Mouse (Mus musculus) stomach, embryonic 14.5 days (tissue): ENCODE measurements around the gene Wdr62. TPM values are rescaled to one million over a fixed set of nuclear protein-coding genes. Genes with fewer than 3 reads are reported as not detected.

ENCODE experiments used
- ATAC-seq: fragments of 200-750 bp; cut with Nextera tagmentation; 2 replicates; pipeline ENCODE4 v1.8.0; 2017; ENCODE audit warnings: low read depth, moderate TSS enrichment; ENCODE audit not compliant: insufficient number of reproducible peaks, insufficient read depth, low FRiP score
- H3K27ac ChIP-seq: fragments of 300-500 bp; sonication (generic); 2 replicates; pipeline ENCODE4 v1.5.1; 2014; ENCODE audit warnings: mild to moderate bottlenecking, low read length, moderate library complexity, mixed read lengths
- H3K27me3 ChIP-seq: fragments of 300-500 bp; sonication (generic); 2 replicates; pipeline ENCODE4 v1.6.1; 2014; ENCODE audit warnings: low read length, control low read depth, mixed read lengths; ENCODE audit not compliant: control insufficient read depth, insufficient read depth
- H3K36me3 ChIP-seq: fragments of 300-500 bp; sonication (generic); 2 replicates; pipeline ENCODE4 v1.6.1; 2014; ENCODE audit warnings: mild to moderate bottlenecking, control low read depth, low read length, moderate library complexity, mixed read lengths; ENCODE audit not compliant: control insufficient read depth, insufficient read depth
- H3K4me1 ChIP-seq: fragments of 300-500 bp; sonication (generic); 2 replicates; pipeline ENCODE4 v1.6.1; 2014; ENCODE audit warnings: low read length, control low read depth, mixed read lengths; ENCODE audit not compliant: control insufficient read depth, insufficient read depth
- H3K4me2 ChIP-seq: fragments of 300-500 bp; sonication (generic); replicated peaks from 2 replicates; pipeline ENCODE4 v1.6.1; 2014; ENCODE audit warnings: low read depth, low read length, control low read depth
- H3K4me3 ChIP-seq: fragments of 300-500 bp; sonication (generic); 2 replicates; pipeline ENCODE4 v1.5.1; 2014; ENCODE audit warnings: low read depth, low read length, control low read depth
- H3K9ac ChIP-seq: fragments of 300-500 bp; sonication (generic); replicated peaks from 2 replicates; pipeline ENCODE4 v1.6.1; 2014; ENCODE audit warnings: low read depth, mild to moderate bottlenecking, control low read depth, low read length, moderate library complexity, mixed read lengths
- H3K9me3 ChIP-seq: fragments of 300-500 bp; sonication (generic); 2 replicates; pipeline ENCODE4 v1.6.1; 2016; ENCODE audit warnings: low read depth, low read length, control low read depth; ENCODE audit not compliant: control insufficient read depth
- WGBS: fragments of 180-500 bp; shearing (Covaris S2); extraction: QIAGEN DNeasy Blood & Tissue Kit; methylation state at CpG from one replicate; pipeline ENCODE4 v1.1.7; 2014; 5-methylcytosine and 5-hydroxymethylcytosine counted together
- polyA plus RNA-seq: library from polyadenylated mRNA; unstranded; fragments of >200 nt; fragmentation: Nextera tagmentation; extraction: Ambion mirVana; gene quantifications from 2 replicates; pipeline ENCODE4 v1.2.1, GENCODE M21; 2014

The Wdr62 gene
- 7.9 and 9.8 TPM in 2 replicates for polyA plus RNA-seq

DNA sequence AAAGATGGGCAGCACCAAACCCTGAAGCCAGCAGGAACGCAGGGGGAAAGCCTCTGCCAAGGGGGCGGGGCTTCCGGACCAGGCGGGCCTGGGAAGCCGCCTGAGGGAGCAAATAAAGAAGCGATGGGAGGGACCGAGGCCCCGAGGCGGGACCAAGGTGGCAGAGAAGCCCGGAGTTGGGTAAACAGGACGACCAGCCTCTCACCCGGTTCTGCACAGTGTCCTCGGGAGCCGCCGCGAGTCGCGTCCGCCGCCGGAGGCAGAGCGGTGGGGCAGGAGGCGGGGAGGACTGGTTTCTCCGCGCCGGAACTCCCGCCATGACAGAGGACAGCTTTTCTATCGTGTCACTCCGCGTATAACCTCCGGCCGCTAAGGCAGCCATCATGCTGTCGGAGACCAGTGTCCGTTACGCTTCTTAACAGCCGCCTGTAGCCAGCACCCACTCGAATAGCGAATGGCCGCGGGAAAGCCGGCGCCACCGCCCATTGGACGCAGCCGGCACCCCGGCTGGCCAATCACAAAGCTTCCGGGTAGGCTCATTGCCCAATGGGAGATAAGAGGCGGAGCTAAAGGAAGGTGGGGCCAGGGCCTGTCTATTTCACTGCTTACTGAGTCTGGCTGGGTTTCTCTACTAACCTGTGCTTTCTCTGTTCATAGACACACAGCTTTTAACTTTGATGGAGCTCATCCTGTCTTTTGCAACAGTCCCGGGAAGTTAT lies at the start of gene Wdr62, which contains the start of gene Thap8:
Gene Wdr62 (minus strand): TSS at position 469 of the 719 bp plus-strand sequence.
Gene Thap8 (plus strand): TSS at position 144 of the 719 bp plus-strand sequence.
- Histone ChIP-seq H3K9ac (peak within 1 kb of the TSS; percentile 46; the same call in 1 of the 2 replicates), H3K27ac (peak within 1 kb of the TSS; percentile 96), H3K4me3 (peak within 1 kb of the TSS; percentile 78), H3K4me2 (peak within 1 kb of the TSS; percentile 85), H3K27me3 (no peaks in the 10 kb centered on the region), H3K36me3 (no peaks in the 10 kb centered on the region), H3K4me1 (peaks cover 3% of the 10 kb centered on the region; the same call in 1 of the 2 replicates), H3K9me3 (no peaks in the 10 kb centered on the region)
- ATAC-seq: peak; percentile 95
- under 1% methylated on average over 49 of the region's 49 CpGs for WGBS

DNA sequence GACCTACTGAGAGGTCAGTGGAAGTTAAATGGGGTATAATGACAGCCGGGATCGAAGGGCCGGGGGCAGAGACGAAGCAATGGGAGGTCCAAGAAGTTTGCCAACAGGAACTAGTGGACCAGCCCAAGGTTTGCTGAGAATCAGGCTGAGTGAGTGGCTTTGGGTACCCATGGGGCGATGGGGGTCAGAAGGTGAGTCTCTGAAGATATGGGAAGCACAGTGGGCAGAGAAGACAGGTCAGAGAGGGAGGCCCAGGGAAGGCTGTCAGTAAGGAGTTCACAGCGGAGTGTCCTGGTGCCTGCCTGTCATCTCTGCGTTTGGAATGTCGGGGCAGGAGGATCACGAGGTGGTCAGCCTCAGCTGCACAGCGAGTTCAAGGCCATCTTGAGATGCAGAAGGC lies 48.2 kb upstream of the Wdr62 start:
- Histone ChIP-seq H3K9ac (no peak overlapping the region), H3K4me1 (peaks cover 2% of the 10 kb centered on the region), H3K4me3 (no peak overlapping the region), H3K4me2 (no peak overlapping the region), H3K9me3 (no peaks in the 10 kb centered on the region), H3K27ac (no peak overlapping the region), H3K36me3 (no peaks in the 10 kb centered on the region), H3K27me3 (no peaks in the 10 kb centered on the region)
- no peak for ATAC-seq
- 52% methylated on average over 10 of the region's 10 CpGs for WGBS

DNA sequence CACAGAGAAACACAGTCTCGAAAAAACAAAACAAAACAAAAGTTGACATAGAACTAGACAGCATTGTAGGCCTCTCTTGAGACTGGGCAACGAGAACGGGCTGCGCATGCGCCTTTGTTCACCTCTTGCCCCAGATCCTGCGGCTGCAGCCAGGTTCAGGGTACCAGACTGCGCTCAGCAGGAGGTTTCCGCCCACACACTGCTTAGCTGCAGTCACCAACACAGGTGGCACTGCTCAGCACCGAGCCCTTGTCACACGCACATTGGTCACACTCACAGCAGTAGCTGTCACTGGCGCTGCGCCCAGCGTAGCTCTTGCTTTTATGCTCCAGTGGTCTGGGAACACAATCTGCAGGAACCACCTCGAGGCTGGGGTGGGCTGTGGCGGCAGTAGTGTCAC lies 46.9 kb upstream of the Wdr62 start:
- Histone ChIP-seq H3K36me3 (no peaks in the 10 kb centered on the region), H3K9ac (no peak overlapping the region), H3K9me3 (no peaks in the 10 kb centered on the region), H3K27me3 (no peaks in the 10 kb centered on the region), H3K27ac (no peak overlapping the region), H3K4me1 (0 out of 2 replicates have a peak, but pooled peaks cover 4% of the 10 kb centered on the region), H3K4me2 (no peak overlapping the region), H3K4me3 (no peak overlapping the region)
- WGBS: 57% methylated on average over 15 of the region's 15 CpGs
- no peak for ATAC-seq

DNA sequence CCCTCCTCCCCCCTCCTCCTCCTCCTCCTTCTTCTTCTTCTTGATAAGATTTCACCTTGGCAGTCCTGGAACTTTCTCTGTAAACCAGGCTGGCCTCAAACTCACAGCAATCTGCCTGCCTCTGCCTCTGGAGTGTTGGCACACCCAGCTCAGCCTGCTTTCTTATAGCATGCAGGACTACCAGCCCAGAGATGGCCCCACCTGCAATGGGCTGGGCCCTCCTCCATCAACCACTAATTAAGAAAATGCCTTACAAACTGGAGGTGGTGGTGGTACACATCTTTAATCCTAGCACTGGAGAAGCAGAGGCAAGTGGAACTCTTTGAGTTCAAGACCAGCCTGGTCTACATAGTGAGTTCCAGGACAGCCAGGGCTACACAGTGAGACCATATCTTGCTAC lies 46.2 kb upstream of the Wdr62 start:
- no peaks in the 10 kb centered on the region for H3K36me3 ChIP-seq
- no peak overlapping the region for H3K4me3 ChIP-seq
- no peak overlapping the region for H3K4me2 ChIP-seq
- peaks cover 5% of the 10 kb centered on the region; the same call in 1 of the 2 replicates for H3K4me1 ChIP-seq
- no peak for ATAC-seq
- H3K9ac ChIP-seq: no peak overlapping the region
- no peak overlapping the region for H3K27ac ChIP-seq
- H3K27me3 ChIP-seq: no peaks in the 10 kb centered on the region
- H3K9me3 ChIP-seq: no peaks in the 10 kb centered on the region

DNA sequence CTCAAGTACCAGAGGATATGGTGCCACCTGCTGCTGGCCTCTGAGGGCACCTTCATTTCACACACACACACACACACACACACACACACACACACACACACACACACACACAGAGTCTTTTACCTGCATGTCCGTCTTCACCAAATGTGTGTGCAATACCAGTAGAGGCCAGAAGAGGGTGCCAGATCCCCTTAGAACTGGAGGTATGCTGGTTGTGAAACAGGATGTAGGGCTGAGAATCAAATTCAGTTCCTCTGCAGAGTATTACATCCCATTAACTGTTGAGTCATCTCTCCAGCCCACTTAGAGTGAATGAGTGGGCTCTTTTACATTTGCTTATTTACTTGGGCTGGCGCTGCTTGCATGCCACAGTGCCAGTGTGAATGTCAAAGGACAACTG lies 45.1 kb upstream of the Wdr62 start:
- H3K36me3 ChIP-seq: no peaks in the 10 kb centered on the region
- no peak overlapping the region for H3K4me2 ChIP-seq
- H3K4me1 ChIP-seq: peaks cover 10% of the 10 kb centered on the region; the same call in 1 of the 2 replicates
- no peak for ATAC-seq
- no peaks in the 10 kb centered on the region for H3K27me3 ChIP-seq
- H3K27ac ChIP-seq: no peak overlapping the region
- no peaks in the 10 kb centered on the region for H3K9me3 ChIP-seq
- no peak overlapping the region for H3K4me3 ChIP-seq
- WGBS: 44% methylated on average over 2 of the region's 2 CpGs
- H3K9ac ChIP-seq: no peak overlapping the region

DNA sequence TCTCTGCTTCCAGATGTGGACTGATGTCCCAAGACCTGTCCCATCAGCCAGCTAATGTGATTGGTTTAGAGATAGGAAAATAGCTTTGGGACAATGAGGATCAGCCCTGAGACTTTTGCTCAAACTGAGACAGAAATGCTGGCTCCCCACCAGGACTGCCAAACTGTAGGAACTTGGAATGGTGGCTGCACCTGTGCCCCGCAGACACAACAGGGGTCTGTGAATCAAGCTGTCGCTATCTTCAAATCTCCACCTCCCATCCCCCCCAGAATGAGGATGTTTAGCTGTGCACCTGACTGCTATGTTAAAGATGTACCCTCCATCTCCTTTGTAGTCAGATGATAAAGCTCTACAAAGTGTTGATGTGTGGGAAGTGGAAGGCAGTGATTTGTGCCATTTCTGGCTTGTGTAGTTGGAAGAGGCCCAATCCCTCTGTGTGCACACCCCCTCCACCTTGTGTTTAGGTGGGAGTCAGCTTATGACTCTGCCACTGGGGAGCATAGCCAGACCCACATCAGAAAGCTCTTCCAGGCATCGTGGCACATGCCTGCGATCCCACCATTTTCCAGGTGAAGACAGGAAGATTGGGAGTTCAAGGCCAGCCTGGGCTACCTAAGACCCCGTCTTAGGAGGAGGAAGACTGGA lies 44.2 kb upstream of the Wdr62 start:
- WGBS: 77% methylated on average over 5 of the region's 5 CpGs
- Histone ChIP-seq H3K4me3 (no peak overlapping the region), H3K9ac (no peak overlapping the region), H3K4me2 (no peak overlapping the region), H3K27ac (no peak overlapping the region), H3K4me1 (peaks cover 10% of the 10 kb centered on the region; the same call in 1 of the 2 replicates), H3K27me3 (no peaks in the 10 kb centered on the region), H3K9me3 (no peaks in the 10 kb centered on the region), H3K36me3 (no peaks in the 10 kb centered on the region; the same call in 1 of the 2 replicates)
- ATAC-seq: no peak

DNA sequence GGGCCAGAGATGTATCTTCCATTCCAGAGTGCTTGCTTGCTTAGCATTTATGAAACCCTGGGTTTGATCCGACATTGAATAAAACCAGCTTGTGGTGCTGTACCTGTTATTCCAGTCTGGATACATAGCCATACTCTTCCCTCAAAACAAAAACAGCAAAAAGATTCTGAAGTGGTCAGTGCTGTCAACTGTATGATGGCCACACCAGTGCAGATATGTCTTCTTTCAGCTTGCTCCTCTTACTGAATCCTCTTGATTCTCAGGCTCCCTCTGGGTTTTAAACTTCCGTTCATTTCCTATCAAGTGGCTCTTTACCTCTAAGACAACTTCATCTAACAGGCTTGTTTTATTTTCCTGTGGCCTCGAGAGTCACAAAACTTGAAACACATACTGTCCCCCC lies 43.6 kb upstream of the Wdr62 start, which contains the start of gene Sdhaf1:
Gene Sdhaf1 (minus strand): TSS at position 101 of the 400 bp plus-strand sequence.
- no peaks in the 10 kb centered on the region for H3K27me3 ChIP-seq
- no peaks in the 10 kb centered on the region; the same call in 1 of the 2 replicates for H3K36me3 ChIP-seq
- H3K27ac ChIP-seq: peak within 1 kb of the TSS; percentile 89
- peak within 1 kb of the TSS; percentile 79 for H3K4me3 ChIP-seq
- peaks cover 10% of the 10 kb centered on the region; the same call in 1 of the 2 replicates for H3K4me1 ChIP-seq
- 75% methylated on average over 3 of the region's 3 CpGs for WGBS
- peak within 1 kb of the TSS; percentile 45 for H3K9ac ChIP-seq
- H3K4me2 ChIP-seq: peak within 1 kb of the TSS; percentile 66
- ATAC-seq: no peak
- no peaks in the 10 kb centered on the region for H3K9me3 ChIP-seq

DNA sequence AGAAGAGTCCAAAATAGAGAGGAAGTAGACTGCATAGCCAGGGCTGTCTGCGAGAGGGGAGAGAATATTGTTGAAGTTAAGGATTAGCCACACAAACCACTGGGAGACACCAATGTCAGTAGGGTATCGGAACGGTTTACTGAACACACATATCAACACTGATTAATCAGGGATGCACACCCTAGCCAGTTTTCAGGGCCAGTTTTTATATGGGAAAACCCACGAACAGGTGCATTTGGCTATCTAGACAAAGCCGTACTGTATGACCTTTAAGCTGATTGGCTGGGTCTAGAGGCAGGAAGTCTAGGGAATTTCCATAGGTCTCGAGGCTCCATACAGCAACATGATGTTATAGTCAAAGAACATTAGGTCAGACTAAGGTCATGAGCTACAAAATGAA lies 42.6 kb upstream of the Wdr62 start:
- H3K4me3 ChIP-seq: peak overlapping the region; percentile 79
- peak overlapping the region; percentile 45 for H3K9ac ChIP-seq
- WGBS: 34% methylated on average over 6 of the region's 6 CpGs
- peak overlapping the region; percentile 89 for H3K27ac ChIP-seq
- H3K36me3 ChIP-seq: no peaks in the 10 kb centered on the region; the same call in 1 of the 2 replicates
- peak overlapping the region; percentile 66 for H3K4me2 ChIP-seq
- no peak for ATAC-seq
- no peaks in the 10 kb centered on the region for H3K9me3 ChIP-seq
- no peaks in the 10 kb centered on the region for H3K27me3 ChIP-seq
- peaks cover 10% of the 10 kb centered on the region; the same call in 1 of the 2 replicates for H3K4me1 ChIP-seq
